Mouse (Mus musculus): Measurements from ENCODE around the gene Ankdd1b.

Ankdd1b gene

GRCm38 (mm10) chr13:96470957-96471356 is at the start of gene Ankdd1b:
Gene Ankdd1b (minus strand): TSS chr13:96471198.
- DNase-seq = no peak

- no peak for DNase-seq
Observed at GRCm38 (mm10) chr13:96517335-96517734, 46.3 kb upstream of the Ankdd1b start.

- DNase-seq = no peak
Observed at GRCm38 (mm10) chr13:96516249-96516648, 45.3 kb upstream of the Ankdd1b start.

- DNase-seq = no peak
Observed at GRCm38 (mm10) chr13:96514154-96514942, 43.4 kb upstream of the Ankdd1b start.

GRCm38 (mm10) chr13:96511893-96512292 is 40.9 kb upstream of the Ankdd1b start:
- DNase-seq = no peak

- no peak for DNase-seq
Observed at GRCm38 (mm10) chr13:96511262-96511661, 40.3 kb upstream of the Ankdd1b start.

- DNase-seq = no peak
Observed at GRCm38 (mm10) chr13:96510635-96511034, 39.6 kb upstream of the Ankdd1b start.

GRCm38 (mm10) chr13:96507541-96507940 is 36.5 kb upstream of the Ankdd1b start:
- no peak for DNase-seq

- DNase-seq = no peak
Observed at GRCm38 (mm10) chr13:96506313-96506712, 35.3 kb upstream of the Ankdd1b start.

GRCm38 (mm10) chr13:96505661-96506060 is 34.7 kb upstream of the Ankdd1b start:
- no peak for DNase-seq

- no peak for DNase-seq
Observed at GRCm38 (mm10) chr13:96499891-96500290, 28.9 kb upstream of the Ankdd1b start.

- no peak for DNase-seq
Observed at GRCm38 (mm10) chr13:96496630-96497029, 25.6 kb upstream of the Ankdd1b start.

GRCm38 (mm10) chr13:96490433-96490832 is 19.4 kb upstream of the Ankdd1b start, which contains the start of gene Gm17622:
Gene Gm17622 (plus strand): TSS chr13:96490733.
- DNase-seq = no peak

- DNase-seq = no peak
Observed at GRCm38 (mm10) chr13:96487968-96488367, 17.0 kb upstream of the Ankdd1b start.

- DNase-seq = no peak
Observed at GRCm38 (mm10) chr13:96487230-96487629, 16.2 kb upstream of the Ankdd1b start.

- no peak for DNase-seq
Observed at GRCm38 (mm10) chr13:96478991-96479390, 8.0 kb upstream of the Ankdd1b start.

GRCm38 (mm10) chr13:96477226-96477625 is 6.2 kb upstream of the Ankdd1b start:
- DNase-seq = no peak

GRCm38 (mm10) chr13:96470556-96470955 is 442 bp downstream of the Ankdd1b start:
- DNase-seq = no peak

- no peak for DNase-seq
Observed at GRCm38 (mm10) chr13:96468678-96469077, 2.3 kb downstream of the Ankdd1b start.

GRCm38 (mm10) chr13:96465315-96465714 is 5.7 kb downstream of the Ankdd1b start:
- no peak for DNase-seq

- no peak for DNase-seq
Observed at GRCm38 (mm10) chr13:96462644-96463043, 8.4 kb downstream of the Ankdd1b start.

GRCm38 (mm10) chr13:96458606-96459005 is 12.4 kb downstream of the Ankdd1b start:
- no peak for DNase-seq

- no peak for DNase-seq
Observed at GRCm38 (mm10) chr13:96458018-96458417, 13.0 kb downstream of the Ankdd1b start.

GRCm38 (mm10) chr13:96457566-96457965 is 13.4 kb downstream of the Ankdd1b start:
- no peak for DNase-seq

- DNase-seq = peak; percentile 40 to 54
Observed at GRCm38 (mm10) chr13:96454288-96454687, 16.7 kb downstream of the Ankdd1b start.

All from kidney, postnatal 25 days (tissue).